In the genomic region with DNA sequence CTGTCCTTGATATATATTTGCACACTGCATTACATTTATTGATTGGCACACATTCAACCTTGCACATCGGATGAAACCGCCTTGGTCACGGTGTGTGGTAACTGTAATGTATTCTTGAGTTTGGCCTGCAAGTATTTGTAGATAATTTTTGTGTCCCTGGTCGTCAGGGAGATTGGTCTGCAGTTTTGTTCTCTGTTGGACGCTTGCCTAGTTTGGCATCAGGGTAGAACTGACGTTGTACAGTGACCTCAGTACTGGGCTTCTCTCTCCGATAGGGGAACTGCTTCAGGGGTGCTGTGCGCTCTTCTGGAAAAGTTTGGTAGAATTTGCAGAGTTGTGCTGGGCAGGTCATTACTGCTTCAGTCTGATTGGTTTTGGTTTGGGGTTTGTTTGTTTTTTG, we compare ENCODE assay signal across 29 mouse cellular contexts. TPM values are rescaled to one million over a fixed set of nuclear protein-coding genes. Genes with fewer than 3 reads are reported as not detected.
DNase-seq lines count a peak whose midpoint lies in the region; ATAC-seq lines count a peak whose summit lies in the region.
"Had no signal": no experiment of that assay in that cellular context is flagged by ENCODE, and none has a peak within 500 bp of the region (broad histone marks: within the 10 kb centered on the region; RNA-seq: fewer than 3 reads in every experiment).

No protein-coding gene starts in this region.

- H3K27me3 ChIP-seq in heart, embryonic 12.5 days (replicated peaks) = no peaks in the 10 kb centered on the region
- H3K27me3 ChIP-seq in splenic B cell, adult 2 months (ENCODE audit: control insufficient read depth, insufficient read depth, low read length, poor library complexity, severe bottlenecking) = no peaks in the 10 kb centered on the region
- H3K27me3 ChIP-seq: heart, embryonic 15.5 days; hindbrain, embryonic 12.5 days; kidney, embryonic 15.5 days; limb, embryonic 13.5 days; liver, embryonic 12.5 days; neural tube, embryonic 15.5 days; Patski had no signal

- 75% methylated on average over 8 of the region's 8 CpGs for WGBS in heart, embryonic 12.5 days

- no peak overlapping the region for H3K9ac ChIP-seq in heart, embryonic 12.5 days
- H3K9ac ChIP-seq: heart, embryonic 15.5 days; hindbrain, embryonic 12.5 days; kidney, embryonic 15.5 days; limb, embryonic 13.5 days; liver, embryonic 12.5 days; midbrain, embryonic 12.5 days; neural tube, embryonic 15.5 days had no signal

- peak; percentile 40 for DNase-seq in adrenal gland, postnatal 10 days
- no peak for DNase-seq in adrenal gland, adult 8-10 months
- peak; percentile 37 to 39 for DNase-seq in heart, adult 18-20 months
- peak; percentile 47 for DNase-seq in brain, adult 2 months (ENCODE audit: low read depth, low spot score)
- DNase-seq in splenic B cell, adult 2 months (ENCODE audit: low read depth, low spot score) = peak; percentile 24
- DNase-seq in kidney, adult 9 months = no peak
- DNase-seq: cerebellum, adult 9-10 months; gastrocnemius, adult 2 months; kidney, postnatal 36 days; layer of hippocampus, postnatal 36 days; lung, adult 18-20 months; right cerebral cortex, adult 18-20 months; right cerebral cortex, postnatal 4 days; thymus, adult 2 months; thymus, postnatal 4 days had no signal

- H3K36me3 ChIP-seq in heart, embryonic 12.5 days = peaks cover 94% of the 10 kb centered on the region
- H3K36me3 ChIP-seq in splenic B cell, adult 2 months (ENCODE audit: control insufficient read depth, insufficient read depth, low read length, poor library complexity, severe bottlenecking) = no peaks in the 10 kb centered on the region

- no peak overlapping the region for H3K27ac ChIP-seq in heart, embryonic 12.5 days (ENCODE audit: poor library complexity, severe bottlenecking)
- H3K27ac ChIP-seq: gastrocnemius, adult 2 months; heart, embryonic 15.5 days; hindbrain, embryonic 12.5 days; kidney, embryonic 15.5 days; limb, embryonic 13.5 days; liver, embryonic 12.5 days; midbrain, embryonic 12.5 days; neural tube, embryonic 15.5 days; stomach, postnatal 0 days had no signal

- H3K4me3 ChIP-seq in heart, embryonic 12.5 days = no peak overlapping the region
- H3K4me3 ChIP-seq: gastrocnemius, adult 2 months; heart, embryonic 15.5 days; hindbrain, embryonic 12.5 days; kidney, embryonic 15.5 days; limb, embryonic 13.5 days; liver, embryonic 12.5 days; midbrain, embryonic 12.5 days; neural tube, embryonic 15.5 days had no signal

- ATAC-seq in heart, embryonic 12.5 days (ENCODE audit: insufficient number of reproducible peaks, low FRiP score) = no peak
- ATAC-seq: CD4-positive, CD25-positive, alpha-beta regulatory T cell, adult 4 months; intestine, postnatal 0 days; liver, embryonic 12.5 days; Patski had no signal

- no peaks in the 10 kb centered on the region for H3K9me3 ChIP-seq in heart, embryonic 12.5 days (replicated peaks)
- H3K9me3 ChIP-seq: heart, embryonic 15.5 days; hindbrain, embryonic 12.5 days; kidney, embryonic 15.5 days; limb, embryonic 13.5 days; liver, embryonic 12.5 days; midbrain, embryonic 12.5 days; neural tube, embryonic 15.5 days had no signal

- no peak overlapping the region for H3K4me2 ChIP-seq in heart, embryonic 12.5 days
- H3K4me2 ChIP-seq: heart, embryonic 15.5 days; hindbrain, embryonic 12.5 days; kidney, embryonic 15.5 days; limb, embryonic 13.5 days; liver, embryonic 12.5 days; midbrain, embryonic 12.5 days; neural tube, embryonic 15.5 days had no signal

- H3K4me1 ChIP-seq in heart, embryonic 12.5 days (replicated peaks) = 0 out of 2 replicates have a peak, but pooled peaks cover 7% of the 10 kb centered on the region
- H3K4me1 ChIP-seq: hindbrain, embryonic 12.5 days; midbrain, embryonic 12.5 days; neural tube, embryonic 15.5 days had no signal

RNA-seq across cellular contexts. Expression of gene 4933428G20Rik, which starts 20.3 kb away (rescaled TPM):
- total RNA-seq in adrenal gland, postnatal 10 days (2021) = under 1 TPM in 1 of 2 experiments, not detected in 1; 0.18 TPM
- total RNA-seq in adrenal gland, adult 8-10 months (2022) = under 1 TPM in 3 of 4 experiments, not detected in 1; 0.35 to 0.80 (median 0.45) TPM
- not detected for total RNA-seq in heart, adult 18-20 months (2021)
- 0.90 and 1.00 TPM in 2 replicates for polyA plus RNA-seq in heart, embryonic 12.5 days (2016; fragmentation: Nextera tagmentation; extraction: Ambion mirVana)
- total RNA-seq: gastrocnemius, adult 2 months; layer of hippocampus, postnatal 36 days; left cerebral cortex, postnatal 10 days; megakaryocyte, adult 5-6 weeks had no signal
- polyA plus RNA-seq: CD4-positive, CD25-positive, alpha-beta regulatory T cell, adult 4 months; thymus, adult 2 months had no signal

Comparison
In these comparisons a context has a peak if more than half of its experiments do, and no peak if none do; other contexts are left out.
1. DNase-seq: peak in adrenal gland, postnatal 10 days (single experiment), heart, adult 18-20 months (2 of 2), brain, adult 2 months (single experiment) and splenic B cell, adult 2 months (single experiment); none in adrenal gland, adult 8-10 months (single experiment) and kidney, adult 9 months (single experiment).